Mouse (Mus musculus) central nervous system, embryonic 14 days (tissue): ENCODE data around the gene Btg1. TPM values are rescaled to one million over a fixed set of nuclear protein-coding genes. Genes with fewer than 3 reads are reported as not detected.

Experiments
- polyA plus RNA-seq: library from polyadenylated mRNA; depleted of rRNA; stranded (reverse); fragments of >200 nt; gene quantifications from 2 replicates; pipeline ENCODE4 v1.2.3, GENCODE M21; 2012; rRNA removed

The Btg1 gene
- polyA plus RNA-seq = 37.6 and 39.0 TPM in 2 replicates

DNA sequence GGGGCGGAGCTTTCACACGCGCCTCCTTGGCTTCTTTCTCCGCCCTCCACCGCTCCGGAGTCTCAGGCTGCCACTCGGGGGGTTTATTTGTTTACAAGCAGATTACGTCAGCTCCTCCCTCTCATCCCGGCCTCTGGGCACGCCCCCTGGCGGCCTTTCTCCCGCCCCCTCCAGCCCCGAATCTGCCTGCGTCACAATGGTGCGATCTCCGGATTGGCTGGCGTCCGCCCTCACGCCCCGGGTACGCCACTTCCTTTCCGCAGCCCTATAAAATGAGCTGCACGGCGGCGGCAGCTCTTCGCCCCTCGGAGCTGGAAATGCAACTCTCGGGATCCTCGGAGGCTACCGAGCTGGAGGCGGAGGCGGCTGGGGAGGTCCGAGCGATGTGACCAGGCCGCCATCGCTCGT lies at the start of gene Btg1:
Btg1 (plus strand) TSS at position 298 of the 408 bp plus-strand sequence.

